Mouse (Mus musculus) embryonic fibroblast, embryonic 13.5 days (primary cell): ENCODE measurements around the gene Gm10401. TPM values are rescaled to one million over a fixed set of nuclear protein-coding genes. Genes with fewer than 3 reads are reported as not detected.
A peak's percentile ranks its signal among the peaks of the same experiment; 100 is the strongest.

Experiments
- H3K27ac ChIP-seq: 2 replicates; pipeline ENCODE4 v1.5.1; 2012; ENCODE audit warnings: low read length, control low read depth, inconsistent platforms; ENCODE audit not compliant: insufficient read depth
- H3K4me1 ChIP-seq: 2 replicates; pipeline ENCODE4 v1.6.1; 2011; ENCODE audit warnings: low read length; ENCODE audit not compliant: control insufficient read depth, insufficient read depth
- H3K4me3 ChIP-seq: 2 replicates; pipeline ENCODE4 v1.5.1; 2011; ENCODE audit warnings: mild to moderate bottlenecking, control low read depth, low read length; ENCODE audit not compliant: insufficient read depth
- CTCF ChIP-seq: IDR thresholded peaks from 2 replicates; pipeline ENCODE4 v1.5.1; 2011; ENCODE audit warnings: mild to moderate bottlenecking, control low read depth, low read length, moderate library complexity, borderline replicate concordance; ENCODE audit not compliant: insufficient read depth
- POLR2A ChIP-seq: IDR thresholded peaks from 2 replicates; pipeline ENCODE4 v1.6.1; 2011; ENCODE audit warnings: low read depth, mild to moderate bottlenecking, control low read depth, low read length, moderate library complexity
- polyA plus RNA-seq: library from polyadenylated mRNA; stranded (reverse); fragments of >200 nt; gene quantifications from 2 replicates; pipeline ENCODE4 v1.2.4, GENCODE M21; 2011; ENCODE audit warnings: low read depth; ENCODE audit not compliant: missing spikeins, insufficient read length

Gene Gm10401
- polyA plus RNA-seq, 1 experiment, result not detected

DNA sequence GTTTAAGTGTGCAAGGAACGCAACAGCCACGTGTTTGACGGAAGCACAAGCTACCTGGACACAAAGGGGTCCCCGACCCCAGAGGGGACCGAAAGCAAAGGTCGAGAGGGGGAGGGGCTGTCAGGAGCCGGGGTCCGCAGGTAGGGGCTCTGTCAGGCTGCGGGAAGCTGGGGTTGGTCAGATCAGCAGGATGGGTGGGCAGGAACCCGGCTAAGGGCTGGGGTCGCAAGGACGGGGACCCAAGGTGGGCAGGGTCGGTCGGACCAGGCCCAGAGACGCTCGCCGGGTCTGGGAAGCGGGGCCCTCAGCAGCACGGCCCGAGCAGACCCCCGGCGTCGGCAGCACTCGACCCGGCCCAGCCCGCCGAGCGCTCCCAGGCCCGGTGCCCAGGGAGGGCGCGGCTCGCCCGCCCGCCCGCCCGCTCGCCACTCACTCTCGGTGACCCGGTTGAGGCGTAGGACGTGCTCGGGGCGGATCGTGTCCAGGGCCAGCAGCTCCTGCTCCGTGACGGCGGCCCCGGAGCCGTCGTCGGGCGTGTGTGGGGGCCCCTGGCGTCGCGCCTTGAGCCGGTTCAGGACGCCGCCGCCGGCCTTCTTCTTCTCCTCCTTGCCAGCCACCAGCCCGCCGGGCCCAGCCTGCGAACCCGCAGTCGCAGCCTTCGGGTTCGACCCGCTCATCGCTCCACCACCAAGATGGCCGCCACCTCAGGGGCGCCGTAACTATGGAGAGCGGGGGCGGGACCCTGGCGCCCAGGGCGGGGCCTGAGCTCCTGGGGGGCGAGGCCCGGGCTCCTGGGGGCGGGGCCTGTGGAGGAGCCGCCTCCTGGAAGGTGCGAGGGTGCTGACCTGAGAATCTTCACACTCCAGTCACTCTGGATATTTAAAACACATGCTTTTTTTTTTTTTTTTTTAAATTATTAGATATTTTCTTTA, 36.4 kb upstream of the Gm10401 start, which contains the start of gene Unc119b:
Unc119b (minus strand) TSS at position 742 of the 932 bp plus-strand sequence.
- no peaks in the 10 kb centered on the region for H3K4me1 ChIP-seq
- TF ChIP-seq CTCF, result no peak
- peak; percentile 69 for TF ChIP-seq POLR2A
- H3K4me3 ChIP-seq, result peak within 1 kb of the TSS; percentile 91
- H3K27ac ChIP-seq, result no peak within 1 kb of the TSS

DNA sequence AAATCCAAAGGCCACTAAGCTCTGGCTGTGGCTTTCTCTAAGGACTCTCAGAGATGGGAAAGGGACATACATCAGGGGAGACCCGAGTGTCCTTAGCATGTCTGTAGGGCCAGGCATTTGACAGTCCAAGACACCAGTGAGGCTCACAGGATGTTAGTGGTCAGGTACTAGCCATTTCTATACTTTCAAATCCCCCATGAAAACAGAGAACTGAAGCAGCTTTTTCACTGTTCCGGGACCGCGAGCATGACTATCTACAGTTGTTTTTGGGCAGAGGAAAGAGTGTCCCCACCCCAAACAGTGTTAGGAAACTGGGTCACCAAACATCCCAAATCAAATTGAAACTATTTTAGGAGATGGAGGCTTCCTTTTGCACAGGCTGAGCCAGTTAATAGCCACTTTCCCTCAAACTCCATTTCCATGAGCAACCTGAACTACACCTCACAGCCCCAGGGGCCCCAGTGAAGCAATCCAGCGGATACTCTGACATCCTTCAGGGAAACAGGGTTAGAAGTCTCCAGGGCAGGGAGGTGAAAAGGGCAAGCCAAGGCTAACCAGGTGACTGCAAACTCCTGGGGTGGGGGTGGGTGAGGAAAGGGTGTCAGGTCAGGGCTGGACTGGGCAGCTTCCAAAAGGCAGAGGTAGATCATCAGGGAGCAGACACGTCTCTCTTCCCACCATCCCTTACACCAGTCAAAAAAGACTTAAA, 35.4 kb upstream of the Gm10401 start:
- Histone ChIP-seq H3K27ac (no peak overlapping the region), H3K4me3 (peak overlapping the region; percentile 91), H3K4me1 (no peaks in the 10 kb centered on the region)
- TF ChIP-seq POLR2A, result no peak
- no peak for TF ChIP-seq CTCF

DNA sequence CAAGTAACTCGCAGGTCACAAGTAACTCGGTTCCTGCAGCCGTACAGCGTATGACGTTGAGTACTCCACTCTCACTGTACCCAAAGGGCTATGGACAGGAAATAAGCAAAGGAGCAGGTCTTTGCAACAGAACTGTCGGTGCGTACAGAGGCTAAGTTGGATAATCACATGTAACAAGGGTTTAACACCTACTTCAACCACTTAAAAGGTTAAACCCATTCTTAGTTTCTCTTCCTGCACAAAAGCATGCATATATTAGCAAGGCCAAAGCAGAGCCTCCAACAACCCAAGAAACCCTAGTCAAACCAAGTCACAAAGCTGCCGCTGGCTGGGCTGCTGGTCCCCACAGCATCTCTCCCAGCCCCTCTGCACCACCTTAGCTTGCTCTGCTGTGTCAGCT, 34.4 kb upstream of the Gm10401 start:
- Histone ChIP-seq H3K4me1 (no peaks in the 10 kb centered on the region), H3K27ac (no peak overlapping the region), H3K4me3 (no peak overlapping the region)
- no peak for TF ChIP-seq CTCF

DNA sequence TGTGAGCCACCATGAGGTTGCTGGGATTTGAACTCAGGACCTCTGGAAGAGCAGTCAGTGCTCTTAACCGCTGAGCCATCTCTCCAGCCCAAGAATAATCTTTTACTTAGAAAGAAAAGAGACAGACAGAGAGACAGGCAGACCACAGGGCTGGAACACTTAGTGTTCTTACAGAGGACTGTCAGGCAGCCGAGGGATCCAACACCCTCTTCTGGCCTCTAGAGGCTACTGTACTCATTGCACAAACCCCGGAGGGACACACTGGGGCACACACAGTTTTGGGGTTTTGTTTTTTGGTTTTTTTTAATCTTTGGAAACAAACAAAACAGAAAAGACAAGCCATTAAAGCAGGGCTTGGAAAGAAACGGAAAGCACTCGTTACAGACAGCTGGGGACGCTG, 31.2 kb upstream of the Gm10401 start:
- no peak overlapping the region for H3K27ac ChIP-seq
- peaks cover 4% of the 10 kb centered on the region; the same call in 1 of the 2 replicates for H3K4me1 ChIP-seq
- TF ChIP-seq CTCF (no peak), POLR2A (no peak)
- H3K4me3 ChIP-seq, result no peak overlapping the region

DNA sequence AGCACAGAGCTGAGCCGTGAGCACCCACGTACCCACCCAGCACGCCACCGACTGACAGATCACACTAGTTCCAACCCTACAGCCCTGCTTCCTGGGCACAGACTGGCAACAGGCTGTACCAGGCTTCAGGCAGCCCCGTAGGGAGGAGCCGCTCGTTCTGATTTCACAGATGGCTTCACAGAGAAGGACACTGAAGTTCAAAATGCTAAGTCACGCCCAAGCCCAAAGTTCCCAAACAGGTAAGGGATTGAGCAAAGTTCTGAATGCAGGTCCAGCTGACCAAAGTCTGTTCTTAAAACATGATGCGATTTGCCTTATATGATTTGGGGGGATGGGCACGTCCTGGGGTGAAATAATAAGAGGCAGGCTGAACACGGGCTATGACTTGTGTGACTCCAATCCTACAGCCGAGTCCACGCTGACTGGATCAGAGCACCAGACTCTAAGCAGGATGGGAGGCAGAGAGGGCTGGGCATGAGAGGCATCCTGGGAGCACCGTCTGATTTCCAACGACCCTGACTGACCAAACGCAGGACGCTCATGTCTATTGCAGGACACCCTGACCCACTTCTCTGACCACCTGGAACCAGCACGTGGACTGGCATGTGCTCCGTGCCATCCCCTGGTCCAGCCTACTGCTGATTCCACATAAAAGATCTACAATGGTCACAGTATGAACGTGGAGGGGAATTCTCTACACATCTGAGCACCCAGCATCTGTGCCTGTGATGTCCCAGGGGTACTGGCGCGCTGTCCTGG, 29.5 kb upstream of the Gm10401 start:
- TF ChIP-seq POLR2A (no peak), CTCF (no peak)
- peaks cover 4% of the 10 kb centered on the region; the same call in 1 of the 2 replicates for H3K4me1 ChIP-seq
- no peak overlapping the region for H3K4me3 ChIP-seq
- H3K27ac ChIP-seq, result no peak overlapping the region

DNA sequence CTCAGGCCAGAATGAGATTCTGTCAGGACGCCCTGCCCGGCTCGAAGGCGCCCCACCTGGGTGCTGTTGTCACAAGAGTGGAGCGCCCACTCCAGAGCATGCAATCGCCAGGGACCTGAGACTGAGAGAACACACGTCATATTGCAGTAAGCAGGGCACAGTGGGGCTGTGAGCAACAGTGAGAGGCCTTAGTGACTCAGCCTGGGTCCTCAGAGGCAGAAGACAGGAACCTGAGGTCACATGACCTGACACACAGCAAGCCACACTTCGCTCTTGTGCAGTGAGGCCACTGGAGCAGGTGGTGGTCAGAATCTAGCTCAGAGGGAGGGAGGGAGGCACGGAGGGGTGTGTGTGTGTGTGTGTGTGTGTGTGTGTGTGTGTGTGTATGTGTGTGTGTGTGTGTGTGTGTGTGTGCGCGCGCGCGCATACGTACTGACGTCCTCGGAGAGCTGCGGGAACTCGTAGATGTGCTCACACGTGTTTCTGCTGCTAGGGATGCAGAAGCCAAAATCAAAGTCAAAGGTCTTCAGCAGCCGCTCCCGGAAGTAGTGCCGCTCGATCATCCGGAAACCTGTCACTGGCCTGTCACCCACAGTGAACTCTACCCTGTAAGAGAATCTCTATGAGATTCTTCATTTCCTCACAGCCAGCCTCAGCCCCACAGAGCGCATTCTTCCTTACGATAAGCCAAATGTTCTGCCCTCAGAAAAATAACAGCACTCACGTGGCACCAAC, 28.6 kb upstream of the Gm10401 start:
- TF ChIP-seq CTCF (no peak), POLR2A (no peak)
- H3K4me3 ChIP-seq, result no peak overlapping the region
- no peak overlapping the region for H3K27ac ChIP-seq
- peaks cover 4% of the 10 kb centered on the region; the same call in 1 of the 2 replicates for H3K4me1 ChIP-seq

DNA sequence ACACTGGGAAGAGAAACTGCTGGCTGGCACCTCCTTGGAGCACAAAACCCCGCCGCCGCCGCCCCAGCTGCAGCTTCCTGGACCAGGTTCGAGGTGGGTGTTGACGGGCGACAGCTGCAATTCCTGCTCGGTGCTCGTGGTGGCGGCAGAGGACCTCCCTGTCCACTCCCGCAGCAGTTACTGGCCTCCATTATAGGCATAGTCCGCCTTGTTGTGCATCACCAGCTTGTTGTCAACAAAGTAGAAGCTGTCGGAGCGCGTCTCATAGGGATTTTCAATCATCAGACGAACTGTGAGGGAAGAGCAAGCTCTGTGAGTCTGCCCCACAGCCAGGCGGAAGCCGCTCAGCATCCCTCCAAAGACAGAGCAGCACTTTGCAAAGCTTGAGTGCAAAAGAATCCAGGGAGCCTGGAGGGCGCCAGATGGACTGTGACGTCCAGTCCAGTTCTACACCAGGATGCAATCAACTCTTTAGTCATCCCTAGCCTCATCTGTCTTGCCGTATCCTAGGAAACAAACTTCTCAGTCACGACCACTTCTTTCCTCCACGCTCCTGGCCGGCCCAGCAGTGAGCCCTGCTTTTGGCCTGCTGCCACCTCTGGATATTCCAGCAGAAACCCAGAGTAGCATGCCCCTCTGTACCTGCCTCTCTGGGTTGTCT, 27.2 kb upstream of the Gm10401 start:
- Histone ChIP-seq H3K4me3 (no peak overlapping the region), H3K27ac (no peak overlapping the region), H3K4me1 (peaks cover 4% of the 10 kb centered on the region; the same call in 1 of the 2 replicates)
- TF ChIP-seq CTCF (peak; percentile 98), POLR2A (no peak)

DNA sequence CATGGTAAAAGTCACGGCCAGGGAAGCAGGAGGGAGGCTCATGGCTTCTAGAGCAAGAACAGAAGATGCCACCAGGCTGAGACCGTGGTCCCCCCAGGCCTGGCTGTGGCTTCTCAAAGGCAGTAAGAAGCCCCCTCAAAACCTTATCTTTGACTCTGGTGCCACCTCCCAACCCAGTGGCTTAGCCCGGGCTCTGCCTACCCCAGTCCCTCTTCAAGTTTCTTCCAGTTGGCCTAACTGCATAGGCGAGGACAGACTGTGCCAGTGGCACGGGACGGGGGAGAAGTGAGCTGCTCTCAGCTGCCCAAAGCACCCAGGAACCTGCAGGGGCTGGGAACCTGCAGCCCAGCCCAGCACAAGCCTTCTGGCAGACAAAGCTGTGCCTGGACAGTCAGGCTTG, 26.6 kb upstream of the Gm10401 start:
- Histone ChIP-seq H3K4me3 (no peak overlapping the region), H3K4me1 (peaks cover 4% of the 10 kb centered on the region; the same call in 1 of the 2 replicates), H3K27ac (no peak overlapping the region)
- TF ChIP-seq POLR2A, result no peak
- no peak for TF ChIP-seq CTCF
